Mouse (Mus musculus) embryonic fibroblast, embryonic 13.5 days (primary cell): ENCODE results near the gene Bcas2. TPM values are rescaled to one million over a fixed set of nuclear protein-coding genes. Genes with fewer than 3 reads are reported as not detected.
A peak's percentile ranks its signal among the peaks of the same experiment; 100 is the strongest.

Experiments
- H3K27ac ChIP-seq: 2 replicates; pipeline ENCODE4 v1.5.1; 2012; ENCODE audit warnings: low read length, control low read depth, inconsistent platforms; ENCODE audit not compliant: insufficient read depth
- H3K4me1 ChIP-seq: 2 replicates; pipeline ENCODE4 v1.6.1; 2011; ENCODE audit warnings: low read length; ENCODE audit not compliant: control insufficient read depth, insufficient read depth
- H3K4me3 ChIP-seq: 2 replicates; pipeline ENCODE4 v1.5.1; 2011; ENCODE audit warnings: mild to moderate bottlenecking, control low read depth, low read length; ENCODE audit not compliant: insufficient read depth
- CTCF ChIP-seq: IDR thresholded peaks from 2 replicates; pipeline ENCODE4 v1.5.1; 2011; ENCODE audit warnings: mild to moderate bottlenecking, control low read depth, low read length, moderate library complexity, borderline replicate concordance; ENCODE audit not compliant: insufficient read depth
- POLR2A ChIP-seq: IDR thresholded peaks from 2 replicates; pipeline ENCODE4 v1.6.1; 2011; ENCODE audit warnings: low read depth, mild to moderate bottlenecking, control low read depth, low read length, moderate library complexity
- polyA plus RNA-seq: library from polyadenylated mRNA; stranded (reverse); fragments of >200 nt; gene quantifications from 2 replicates; pipeline ENCODE4 v1.2.4, GENCODE M21; 2011; ENCODE audit warnings: low read depth; ENCODE audit not compliant: missing spikeins, insufficient read length

The Bcas2 gene
- 91.1 and 111 TPM in 2 replicates for polyA plus RNA-seq

GRCm38 (mm10) chr3:103171505-103172267 is at the start of gene Bcas2:
Gene Bcas2, plus strand, starts transcription at chr3:103171655.
- peak within 1 kb of the TSS; percentile 91 for H3K4me3 ChIP-seq
- H3K27ac ChIP-seq = no peak within 1 kb of the TSS
- H3K4me1 ChIP-seq = no peaks in the 10 kb centered on the region
- no peak for TF ChIP-seq CTCF
- TF ChIP-seq POLR2A = peak; percentile 96

GRCm38 (mm10) chr3:103123636-103124035 is 47.8 kb upstream of the Bcas2 start:
- Histone ChIP-seq H3K4me1 (no peaks in the 10 kb centered on the region), H3K4me3 (no peak overlapping the region), H3K27ac (no peak overlapping the region)
- TF ChIP-seq CTCF = no peak
- TF ChIP-seq POLR2A = no peak

DNA sequence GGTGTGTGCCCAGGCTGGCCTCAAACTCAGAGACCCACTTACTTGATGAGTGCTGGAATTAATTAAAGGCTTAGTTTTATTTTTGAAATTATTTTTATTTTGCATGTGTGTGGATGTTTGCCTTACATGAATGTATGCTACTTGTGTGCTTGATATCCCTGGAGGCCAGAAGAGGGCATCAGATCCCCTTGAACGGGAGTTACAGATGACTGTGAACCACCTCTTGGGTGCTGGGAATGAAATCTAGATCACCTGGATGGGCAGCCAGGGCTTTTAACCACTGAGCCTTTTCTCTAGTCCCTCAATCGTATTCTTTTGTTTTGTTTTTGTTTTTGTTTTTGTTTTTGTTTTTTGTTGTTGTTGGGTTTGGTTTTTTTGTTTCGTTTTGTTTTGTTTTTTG is 45.3 kb upstream of the Bcas2 start:
- TF ChIP-seq CTCF = no peak
- no peak for TF ChIP-seq POLR2A
- no peak overlapping the region for H3K27ac ChIP-seq
- H3K4me3 ChIP-seq = no peak overlapping the region
- H3K4me1 ChIP-seq = no peaks in the 10 kb centered on the region

DNA sequence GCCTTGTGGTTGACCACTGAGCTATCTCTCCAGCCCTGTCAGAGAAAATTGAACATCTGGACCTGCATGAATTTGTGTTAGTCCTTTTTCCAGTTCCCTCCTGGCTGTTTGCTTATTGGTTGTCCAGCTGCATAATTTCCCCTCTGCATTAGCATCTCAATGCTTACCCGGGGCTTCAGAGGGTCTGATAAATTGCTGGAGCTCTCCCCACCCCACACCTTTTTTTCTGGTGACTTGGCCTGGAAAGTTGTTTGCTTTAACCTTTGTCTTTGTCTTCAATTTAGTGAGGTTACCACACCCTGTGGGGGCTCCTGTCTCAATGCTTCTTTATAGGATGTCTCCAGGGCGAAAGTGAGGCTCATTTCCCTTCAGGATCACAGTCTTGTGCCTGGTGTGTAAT is 44.3 kb upstream of the Bcas2 start:
- no peak overlapping the region for H3K27ac ChIP-seq
- TF ChIP-seq POLR2A (no peak), CTCF (no peak)
- H3K4me3 ChIP-seq = no peak overlapping the region
- H3K4me1 ChIP-seq = 0 out of 2 replicates have a peak, but pooled peaks cover 3% of the 10 kb centered on the region

GRCm38 (mm10) chr3:103127721-103128120 is 43.7 kb upstream of the Bcas2 start:
- H3K4me3 ChIP-seq = no peak overlapping the region
- TF ChIP-seq CTCF (no peak), POLR2A (no peak)
- 0 out of 2 replicates have a peak, but pooled peaks cover 3% of the 10 kb centered on the region for H3K4me1 ChIP-seq
- no peak overlapping the region for H3K27ac ChIP-seq

- H3K27ac ChIP-seq = no peak overlapping the region
- H3K4me1 ChIP-seq = 0 out of 2 replicates have a peak, but pooled peaks cover 3% of the 10 kb centered on the region
- H3K4me3 ChIP-seq = no peak overlapping the region
- no peak for TF ChIP-seq CTCF
- TF ChIP-seq POLR2A = no peak
Measured at GRCm38 (mm10) chr3:103128251-103128650, 43.2 kb upstream of the Bcas2 start.

DNA sequence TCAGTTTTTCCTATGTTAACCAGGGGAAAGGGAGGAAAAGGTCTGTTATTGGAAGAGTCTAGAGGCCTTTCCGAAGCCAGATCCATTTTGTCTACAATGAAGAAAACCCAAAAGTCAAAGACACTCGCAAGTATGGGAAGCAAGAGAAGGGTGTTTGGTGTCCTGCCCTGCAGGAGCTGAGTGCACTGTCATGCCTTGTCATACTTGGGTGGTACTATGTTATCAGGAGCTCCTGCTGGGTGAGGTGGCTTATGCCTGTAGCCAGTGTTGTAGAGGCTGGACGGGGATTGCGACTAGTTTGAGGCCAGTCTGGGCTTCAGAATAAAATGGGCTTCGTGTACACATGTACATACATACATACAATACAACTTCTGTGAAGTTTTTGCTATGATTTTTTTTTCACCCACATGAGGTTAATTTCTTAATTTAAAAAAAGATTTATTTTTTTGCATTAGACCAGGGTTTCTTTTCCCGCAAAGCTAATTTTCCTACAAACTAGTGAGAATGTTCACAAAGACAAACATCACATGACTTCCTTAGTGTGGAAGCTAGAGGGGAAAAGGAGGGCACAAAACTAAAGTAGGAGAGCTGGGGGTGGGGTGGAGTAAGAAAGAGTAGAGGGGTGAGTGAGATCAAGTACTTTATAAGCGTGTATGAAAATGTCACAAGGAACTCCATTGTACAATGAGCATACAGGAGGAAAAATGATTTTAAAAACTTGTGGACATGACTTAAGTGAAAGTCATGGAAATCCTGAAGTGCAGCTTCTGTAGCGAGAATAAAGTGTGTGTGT is 41.9 kb upstream of the Bcas2 start:
- TF ChIP-seq POLR2A (no peak), CTCF (no peak)
- Histone ChIP-seq H3K4me3 (no peak overlapping the region), H3K27ac (no peak overlapping the region), H3K4me1 (0 out of 2 replicates have a peak, but pooled peaks cover 3% of the 10 kb centered on the region)

GRCm38 (mm10) chr3:103130236-103130751 is 41.2 kb upstream of the Bcas2 start:
- no peak for TF ChIP-seq CTCF
- TF ChIP-seq POLR2A = no peak
- H3K27ac ChIP-seq = no peak overlapping the region
- H3K4me3 ChIP-seq = no peak overlapping the region

DNA sequence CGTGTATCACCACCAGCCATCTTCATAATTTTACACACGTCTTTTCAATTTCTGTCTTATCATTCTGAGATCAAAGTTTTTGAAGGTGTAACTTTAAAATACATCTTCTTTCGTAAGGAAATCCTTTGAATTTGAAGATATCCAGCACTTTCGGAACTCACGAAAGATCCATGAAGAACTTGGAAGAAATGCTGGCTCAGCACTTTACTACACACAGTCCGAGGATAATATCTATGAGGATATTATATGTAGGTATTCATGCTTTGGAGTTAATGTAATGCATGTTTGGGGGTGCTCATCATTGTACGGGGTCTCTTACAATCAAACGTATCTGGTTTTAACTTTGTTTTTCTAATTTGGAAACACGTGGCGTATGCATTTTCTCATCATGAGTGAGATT is 38.4 kb upstream of the Bcas2 start:
- no peak overlapping the region for H3K27ac ChIP-seq
- no peak for TF ChIP-seq POLR2A
- TF ChIP-seq CTCF = no peak
- H3K4me3 ChIP-seq = no peak overlapping the region
- 0 out of 2 replicates have a peak, but pooled peaks cover 3% of the 10 kb centered on the region for H3K4me1 ChIP-seq

More at GRCm38 (mm10) chr3:103130236-103130751, 41.2 kb upstream of the Bcas2 start:
- 0 out of 2 replicates have a peak, but pooled peaks cover 3% of the 10 kb centered on the region for H3K4me1 ChIP-seq
